ENCODE assay signal across 7 mouse cellular contexts in genomic region chr1:87245929-87246815, GRCm38 (mm10). TPM values are rescaled to one million over a fixed set of nuclear protein-coding genes. Genes with fewer than 3 reads are reported as not detected.
DNase-seq lines count a peak whose midpoint lies in the region; ATAC-seq and TF ChIP-seq lines count a peak whose summit lies in the region.

No protein-coding gene starts in this region.

- no peaks in the 10 kb centered on the region for H3K9me3 ChIP-seq in embryonic facial prominence, embryonic 11.5 days (replicated peaks; ENCODE audit: control insufficient read depth, low read length)
- H3K9me3 ChIP-seq in limb, embryonic 11.5 days (ENCODE audit: control insufficient read depth, low read length): no peaks in the 10 kb centered on the region
- H3K9me3 ChIP-seq in midbrain, embryonic 14.5 days (ENCODE audit: control insufficient read depth, low read length): no peaks in the 10 kb centered on the region

- TF ChIP-seq CTCF in kidney, adult 2 months (conservative IDR thresholded peaks at IDR 0.05; ENCODE audit: insufficient read depth, insufficient read length, low read depth, low read length): peak; percentile 93
- peak; percentile 71; the same call in 1 of the 2 replicates for TF ChIP-seq CTCF in spleen, adult 2 months (IDR thresholded peaks at IDR 0.05; ENCODE audit: extremely low read depth, insufficient read depth, insufficient read length, insufficient replicate concordance)

- no peak overlapping the region; the same call in 1 of the 2 replicates for H3K4me2 ChIP-seq in embryonic facial prominence, embryonic 11.5 days (ENCODE audit: low read depth, low read length)
- no peak overlapping the region for H3K4me2 ChIP-seq in limb, embryonic 11.5 days (ENCODE audit: low read depth, severe bottlenecking)
- H3K4me2 ChIP-seq in midbrain, embryonic 14.5 days (ENCODE audit: low read length): peak overlapping the region; percentile 31

- no peak for TF ChIP-seq POLR2A in kidney, adult 2 months (IDR thresholded peaks at IDR 0.05; ENCODE audit: low read depth, low read length)
- TF ChIP-seq POLR2A in spleen, adult 2 months (IDR thresholded peaks at IDR 0.05; ENCODE audit: low read depth, low read length): no peak

- ATAC-seq in embryonic facial prominence, embryonic 11.5 days (replicated peaks; ENCODE audit: insufficient number of reproducible peaks, low FRiP score, low TSS enrichment, low read depth): peak; percentile 90
- peak; percentile 84 for ATAC-seq in limb, embryonic 11.5 days (ENCODE audit: insufficient number of reproducible peaks, low FRiP score, low TSS enrichment, low read depth)
- peak; percentile 85 for ATAC-seq in midbrain, embryonic 14.5 days (ENCODE audit: low FRiP score, low TSS enrichment)

- DNase-seq in adrenal gland, postnatal 14 days: peak; percentile 92
- DNase-seq in embryonic facial prominence, embryonic 11.5 days (ENCODE audit: low spot score): peak; percentile 86
- DNase-seq in heart, adult 18-20 months: peak; percentile 59 to 85
- peak; percentile 86 for DNase-seq in kidney, adult 2 months
- DNase-seq in limb, embryonic 11.5 days (ENCODE audit: low spot score): peak; percentile 94
- peak; percentile 86 for DNase-seq in midbrain, embryonic 14.5 days
- peak; percentile 15 to 65 for DNase-seq in spleen, adult 2 months (ENCODE audit: low read depth in 1 of 2, low spot score in 2 of 2)

- no peak overlapping the region for H3K9ac ChIP-seq in embryonic facial prominence, embryonic 11.5 days (replicated peaks; ENCODE audit: low read length)
- H3K9ac ChIP-seq in limb, embryonic 11.5 days (ENCODE audit: low read length): no peak overlapping the region
- H3K9ac ChIP-seq in midbrain, embryonic 14.5 days (replicated peaks; ENCODE audit: low read length): no peak overlapping the region

- no peaks in the 10 kb centered on the region for H3K4me1 ChIP-seq in embryonic facial prominence, embryonic 11.5 days (ENCODE audit: control insufficient read depth, insufficient read depth, low read length)
- H3K4me1 ChIP-seq in kidney, adult 2 months (ENCODE audit: control insufficient read depth, insufficient read depth, low read length): peaks cover 3% of the 10 kb centered on the region; the same call in 1 of the 2 replicates
- H3K4me1 ChIP-seq in limb, embryonic 11.5 days (ENCODE audit: control insufficient read depth, insufficient read depth, low read length): no peaks in the 10 kb centered on the region
- H3K4me1 ChIP-seq in midbrain, embryonic 14.5 days (ENCODE audit: control insufficient read depth, insufficient read depth, low read length): no peaks in the 10 kb centered on the region
- no peaks in the 10 kb centered on the region for H3K4me1 ChIP-seq in spleen, adult 2 months (ENCODE audit: control insufficient read depth, insufficient read depth, insufficient read length)

- H3K36me3 ChIP-seq in embryonic facial prominence, embryonic 11.5 days (replicated peaks; ENCODE audit: control insufficient read depth, insufficient read depth, low read depth, low read length): no peaks in the 10 kb centered on the region
- H3K36me3 ChIP-seq in kidney, adult 2 months (ENCODE audit: control insufficient read depth, insufficient read depth, low read length): no peaks in the 10 kb centered on the region
- H3K36me3 ChIP-seq in limb, embryonic 11.5 days (ENCODE audit: control insufficient read depth, insufficient read depth, low read length): no peaks in the 10 kb centered on the region
- H3K36me3 ChIP-seq in midbrain, embryonic 14.5 days (ENCODE audit: control insufficient read depth, insufficient read depth, low read length): no peaks in the 10 kb centered on the region
- H3K36me3 ChIP-seq in spleen, adult 2 months (ENCODE audit: control insufficient read depth, insufficient read depth, low read length): no peaks in the 10 kb centered on the region

- no peak overlapping the region for H3K4me3 ChIP-seq in embryonic facial prominence, embryonic 11.5 days (ENCODE audit: low read depth, low read length)
- no peak overlapping the region for H3K4me3 ChIP-seq in kidney, adult 2 months (ENCODE audit: insufficient read depth, low read depth, low read length)
- H3K4me3 ChIP-seq in limb, embryonic 11.5 days (ENCODE audit: low read depth, low read length): no peak overlapping the region
- no peak overlapping the region for H3K4me3 ChIP-seq in midbrain, embryonic 14.5 days (replicated peaks; ENCODE audit: low read depth, low read length)
- peak overlapping the region; percentile 43; the same call in 1 of the 2 replicates for H3K4me3 ChIP-seq in spleen, adult 2 months (ENCODE audit: extremely low read depth, insufficient read depth, insufficient read length)

- H3K27me3 ChIP-seq in embryonic facial prominence, embryonic 11.5 days (ENCODE audit: control insufficient read depth, insufficient read depth, low read length): no peaks in the 10 kb centered on the region
- H3K27me3 ChIP-seq in kidney, adult 2 months (replicated peaks; ENCODE audit: control insufficient read depth, insufficient read depth, low read length): no peaks in the 10 kb centered on the region
- no peaks in the 10 kb centered on the region for H3K27me3 ChIP-seq in limb, embryonic 11.5 days (ENCODE audit: control insufficient read depth, insufficient read depth, low read length)
- H3K27me3 ChIP-seq in midbrain, embryonic 14.5 days (ENCODE audit: control insufficient read depth, insufficient read depth, low read length): no peaks in the 10 kb centered on the region
- H3K27me3 ChIP-seq in spleen, adult 2 months (ENCODE audit: control insufficient read depth, insufficient read depth, low read length): no peaks in the 10 kb centered on the region

- H3K27ac ChIP-seq in embryonic facial prominence, embryonic 11.5 days (replicated peaks; ENCODE audit: low read depth, low read length): no peak overlapping the region
- H3K27ac ChIP-seq in kidney, adult 2 months (ENCODE audit: insufficient read depth, low read depth, low read length): no peak overlapping the region
- no peak overlapping the region for H3K27ac ChIP-seq in limb, embryonic 11.5 days (replicated peaks; ENCODE audit: low read depth, low read length)
- no peak overlapping the region for H3K27ac ChIP-seq in midbrain, embryonic 14.5 days (replicated peaks; ENCODE audit: low read depth, low read length)
- H3K27ac ChIP-seq in spleen, adult 2 months (ENCODE audit: insufficient read depth, low read length): no peak overlapping the region

- WGBS in embryonic facial prominence, embryonic 11.5 days: 25% methylated on average over 22 of the region's 22 CpGs
- 23% methylated on average over 22 of the region's 22 CpGs for WGBS in kidney, adult 2 months
- 25% methylated on average over 22 of the region's 22 CpGs for WGBS in limb, embryonic 11.5 days
- WGBS in midbrain, embryonic 14.5 days: 27% methylated on average over 22 of the region's 22 CpGs
- WGBS in spleen, adult 2 months: 26% methylated on average over 22 of the region's 22 CpGs

RNA-seq across cellular contexts. Expression of gene Efhd1, which starts 18.0 kb away (rescaled TPM):
- total RNA-seq in adrenal gland, postnatal 14 days (2021): 245 and 250 TPM in 2 replicates
- 0.81 and 1.1 TPM in 2 replicates for polyA plus RNA-seq in embryonic facial prominence, embryonic 11.5 days (2014; fragmentation: Nextera tagmentation; extraction: Ambion mirVana)
- total RNA-seq in heart, adult 18-20 months (2021): 1 to 10 TPM; 4.4 to 4.8 TPM
- polyA plus RNA-seq in kidney, adult 2 months (2012; rRNA removed): 152 and 161 TPM in 2 replicates
- 0.40 and 0.47 TPM in 2 replicates for polyA plus RNA-seq in limb, embryonic 11.5 days (2014; fragmentation: Nextera tagmentation; extraction: Ambion mirVana)
- polyA plus RNA-seq in midbrain, embryonic 14.5 days (2014; fragmentation: Nextera tagmentation; extraction: Ambion mirVana): 1.8 and 1.9 TPM in 2 replicates
- 26.0 and 28.0 TPM in 2 replicates for polyA plus RNA-seq in spleen, adult 2 months (2012; rRNA removed)

RNA-seq across cellular contexts. Expression of gene Eif4e2, which starts 32.5 kb away (rescaled TPM):
- total RNA-seq in adrenal gland, postnatal 14 days (2021): 94.4 and 104 TPM in 2 replicates
- polyA plus RNA-seq in embryonic facial prominence, embryonic 11.5 days (2014; fragmentation: Nextera tagmentation; extraction: Ambion mirVana): 141 and 148 TPM in 2 replicates
- 10 to 100 TPM; 50.2 to 51.8 TPM for total RNA-seq in heart, adult 18-20 months (2021)
- 33.0 and 42.7 TPM in 2 replicates for polyA plus RNA-seq in kidney, adult 2 months (2012; rRNA removed)
- 140 and 157 TPM in 2 replicates for polyA plus RNA-seq in limb, embryonic 11.5 days (2014; fragmentation: Nextera tagmentation; extraction: Ambion mirVana)
- 53.5 and 75.5 TPM in 2 replicates for polyA plus RNA-seq in midbrain, embryonic 14.5 days (2014; fragmentation: Nextera tagmentation; extraction: Ambion mirVana)
- polyA plus RNA-seq in spleen, adult 2 months (2012; rRNA removed): 18.9 and 21.6 TPM in 2 replicates

RNA-seq across cellular contexts. Expression of gene Chrng, which starts 41.7 kb away (rescaled TPM):
- total RNA-seq in adrenal gland, postnatal 14 days (2021): not detected in 2 replicates
- polyA plus RNA-seq in embryonic facial prominence, embryonic 11.5 days (2014; fragmentation: Nextera tagmentation; extraction: Ambion mirVana): 2.2 and 2.3 TPM in 2 replicates
- not detected for total RNA-seq in heart, adult 18-20 months (2021)
- polyA plus RNA-seq in kidney, adult 2 months (2012; rRNA removed): not detected in 2 replicates
- 2.9 and 4.1 TPM in 2 replicates for polyA plus RNA-seq in limb, embryonic 11.5 days (2014; fragmentation: Nextera tagmentation; extraction: Ambion mirVana)
- polyA plus RNA-seq in midbrain, embryonic 14.5 days (2014; fragmentation: Nextera tagmentation; extraction: Ambion mirVana): not detected in 2 replicates
- polyA plus RNA-seq in spleen, adult 2 months (2012; rRNA removed): not detected in 2 replicates

RNA-seq across cellular contexts. Expression of gene Chrnd, which starts 55.8 kb away (rescaled TPM):
- not detected in 2 replicates for total RNA-seq in adrenal gland, postnatal 14 days (2021)
- polyA plus RNA-seq in embryonic facial prominence, embryonic 11.5 days (2014; fragmentation: Nextera tagmentation; extraction: Ambion mirVana): 0.15 and 0.22 TPM in 2 replicates
- not detected for total RNA-seq in heart, adult 18-20 months (2021)
- polyA plus RNA-seq in kidney, adult 2 months (2012; rRNA removed): not detected in 2 replicates
- 0.73 and 1.2 TPM in 2 replicates for polyA plus RNA-seq in limb, embryonic 11.5 days (2014; fragmentation: Nextera tagmentation; extraction: Ambion mirVana)
- polyA plus RNA-seq in midbrain, embryonic 14.5 days (2014; fragmentation: Nextera tagmentation; extraction: Ambion mirVana): not detected in 2 replicates
- not detected in 2 replicates for polyA plus RNA-seq in spleen, adult 2 months (2012; rRNA removed)

Comparison
In these comparisons a context has a peak if more than half of its experiments do, and no peak if none do; other contexts are left out.
1. DNase-seq: peak in every context shown above with its lines; median percentile 94 in limb, embryonic 11.5 days; 92 in adrenal gland, postnatal 14 days; 86 in embryonic facial prominence, embryonic 11.5 days; 86 in kidney, adult 2 months; 86 in midbrain, embryonic 14.5 days; 72 in heart, adult 18-20 months; 40 in spleen, adult 2 months.